Mouse (Mus musculus) thymus, postnatal 25 days (tissue): ENCODE results near the gene Mcat.
"Not testable (repeated sequence)": the region's sequence is repeated elsewhere in the genome, so short reads cannot be mapped to it uniquely, and the experiment has no call there.

Experiments used
- DNase-seq: peaks from one replicate; pipeline ENCODE4 v3.0.0; 2022

Gene Mcat

DNA sequence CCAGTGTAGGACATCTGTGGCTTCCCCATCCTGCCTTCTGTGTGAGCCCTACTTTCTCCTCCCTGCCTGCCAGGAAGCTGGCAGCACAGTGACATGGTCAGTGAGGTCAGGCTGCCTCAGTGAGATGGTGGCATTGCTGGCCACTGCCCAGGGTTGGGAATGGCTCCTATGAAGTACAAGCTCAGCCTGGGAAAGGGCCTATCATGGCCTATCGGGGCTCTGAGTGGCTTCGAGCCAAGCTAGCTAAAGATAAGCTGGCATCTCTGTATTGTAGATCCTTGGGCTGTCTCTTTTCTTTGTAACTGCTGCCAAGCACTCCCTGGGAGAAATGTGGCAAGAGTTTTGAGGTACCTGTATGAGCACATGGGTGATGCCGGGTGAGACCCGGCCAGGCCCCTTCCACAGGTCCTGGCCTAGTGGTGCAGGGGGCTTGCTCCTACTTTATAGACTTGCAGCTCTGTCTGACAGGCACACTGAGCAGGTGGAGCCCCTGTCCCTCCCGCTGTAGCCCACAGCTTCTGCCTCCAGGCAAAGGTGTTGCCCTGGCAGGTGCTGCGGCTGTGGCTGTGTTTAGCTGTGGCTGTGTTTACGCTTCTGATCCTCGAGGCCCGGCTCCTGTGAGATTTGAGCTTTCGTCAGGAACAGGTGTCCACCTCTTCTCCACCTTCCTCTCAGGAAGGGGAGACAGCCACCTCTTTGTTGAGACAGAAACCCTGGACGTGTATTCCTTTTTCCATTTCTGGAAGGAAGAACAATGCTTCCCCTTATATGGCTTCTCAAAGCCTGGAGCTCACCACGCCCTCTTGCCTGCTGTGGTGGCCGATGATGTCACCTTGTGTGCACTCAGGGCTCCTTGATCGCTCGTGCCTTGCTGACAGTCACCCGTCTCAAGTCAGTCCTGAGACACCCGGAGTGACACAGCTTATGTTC is 28.4 kb downstream of the Mcat start:
- DNase-seq: no peak

DNA sequence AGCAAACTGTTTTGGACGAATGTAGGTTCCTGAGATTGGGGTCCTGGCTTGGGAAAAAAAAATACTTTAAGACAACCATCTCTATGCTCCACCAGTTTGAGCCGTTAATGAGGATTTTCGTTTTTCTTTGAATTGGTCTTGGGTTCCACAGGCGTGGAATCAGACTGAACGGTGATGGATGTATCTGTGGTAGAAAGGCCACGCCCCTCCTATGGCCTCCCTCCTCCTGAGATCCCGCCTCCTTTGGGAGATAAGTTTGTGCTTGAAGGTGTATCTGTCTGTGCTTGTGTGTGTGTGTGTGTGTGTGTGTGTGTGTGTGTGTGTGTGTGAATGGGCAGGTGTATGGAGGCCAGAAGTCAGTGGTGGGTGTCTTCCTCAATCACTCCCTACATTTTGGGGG is 31.0 kb downstream of the Mcat start:
- DNase-seq: no peak

DNA sequence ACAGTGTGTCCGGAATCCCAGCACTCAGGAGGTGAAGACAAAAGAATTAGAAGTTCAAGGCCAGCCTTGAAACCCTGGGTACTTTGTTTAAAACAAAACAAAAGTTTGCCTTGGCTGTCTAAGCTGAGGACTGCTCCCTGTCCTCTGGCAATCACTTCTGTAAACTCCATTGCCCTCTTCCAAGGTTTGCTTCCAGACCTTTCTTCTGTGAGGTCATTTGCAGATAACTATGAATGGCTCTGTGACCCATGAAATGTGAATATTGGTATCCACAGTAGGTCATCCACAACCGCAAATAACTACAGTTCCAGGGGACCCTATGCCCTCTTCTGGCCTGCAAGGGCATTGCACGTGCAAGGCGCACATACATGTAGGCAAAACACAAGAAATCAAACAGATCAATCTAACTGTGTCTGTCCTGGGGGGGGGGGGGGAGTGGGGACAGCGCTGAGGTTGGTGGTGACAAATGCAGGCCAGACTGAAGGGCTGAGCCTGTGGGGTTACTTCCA is 31.6 kb downstream of the Mcat start:
- DNase-seq: no peak

DNA sequence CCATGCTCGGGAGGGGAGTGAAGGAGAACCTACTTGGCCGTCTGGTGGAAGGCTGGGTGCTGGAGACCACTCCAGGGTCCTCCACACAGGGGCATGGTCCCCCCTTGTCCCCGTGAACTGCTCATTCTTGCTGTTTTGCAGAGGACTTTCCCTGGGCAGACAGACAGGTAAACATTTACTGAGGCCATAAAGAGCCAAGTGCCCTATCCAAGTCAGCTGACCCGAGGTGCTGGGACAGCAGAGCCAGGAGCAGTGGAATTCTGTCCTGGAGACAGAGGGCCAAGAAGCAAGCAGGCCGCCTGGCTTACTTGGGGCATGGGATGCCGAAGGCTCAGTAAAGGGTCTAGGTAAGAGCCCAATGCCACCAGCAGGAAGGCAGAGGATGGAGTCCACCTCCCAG is 32.9 kb downstream of the Mcat start:
- no peak for DNase-seq

DNA sequence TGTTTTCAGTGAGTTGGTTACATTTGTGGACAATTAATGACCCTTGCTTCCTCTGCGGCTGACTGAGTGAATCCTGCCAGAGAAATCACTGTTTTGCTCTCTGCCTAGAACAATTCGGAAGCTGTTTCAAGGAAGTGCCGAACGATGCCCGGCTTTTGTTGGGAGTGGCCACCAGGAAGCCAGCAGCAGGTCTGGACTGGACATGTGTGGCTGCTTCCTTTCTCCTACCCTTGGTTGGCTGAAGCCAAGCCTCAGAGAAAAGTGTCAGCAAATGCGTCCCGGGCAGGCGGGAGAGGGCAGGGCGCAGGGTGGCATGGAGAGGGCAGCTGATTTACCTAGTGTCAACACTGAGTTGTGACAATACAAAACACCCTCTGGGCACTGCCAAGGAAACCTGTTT is 33.4 kb downstream of the Mcat start:
- DNase-seq: no peak

DNA sequence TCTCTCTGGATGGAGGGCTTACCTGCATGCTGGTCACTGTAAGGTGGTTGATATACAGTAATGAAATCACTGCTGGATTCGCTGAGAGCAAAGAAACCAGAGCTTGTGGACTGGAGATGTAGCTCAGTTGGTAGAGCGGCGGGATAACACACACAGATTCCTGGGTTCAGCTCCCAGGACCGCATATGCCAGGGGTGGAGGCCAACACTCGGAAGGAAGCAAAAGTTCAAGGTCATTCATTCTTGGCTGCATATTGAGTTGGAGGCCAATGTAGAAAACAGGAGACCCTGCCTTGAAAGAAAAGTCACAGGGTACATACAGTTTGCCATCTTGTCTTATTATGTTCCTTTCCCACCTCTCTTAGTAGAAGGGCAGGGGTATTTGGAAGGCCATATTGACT is 33.8 kb downstream of the Mcat start:
- no peak for DNase-seq

DNA sequence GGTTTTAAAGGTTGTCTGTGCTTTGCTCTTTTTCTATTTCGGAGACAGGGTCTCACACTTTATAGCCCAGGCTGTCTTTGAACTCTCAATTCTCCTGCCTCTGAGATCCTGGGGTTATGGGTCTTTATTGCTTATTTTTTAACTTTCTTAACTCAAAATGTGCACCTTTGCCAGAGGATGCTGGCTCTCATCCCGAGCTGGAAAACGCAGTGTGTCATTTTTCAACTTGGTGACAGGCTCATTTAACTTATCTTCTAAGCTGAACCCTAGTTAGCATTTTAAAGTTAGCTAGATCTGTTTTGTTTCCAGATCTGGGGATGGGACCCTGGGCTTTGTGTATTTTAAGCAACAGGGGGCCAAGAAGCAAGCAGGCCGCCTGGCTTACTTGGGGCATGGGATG is 34.7 kb downstream of the Mcat start:
- DNase-seq: no peak

DNA sequence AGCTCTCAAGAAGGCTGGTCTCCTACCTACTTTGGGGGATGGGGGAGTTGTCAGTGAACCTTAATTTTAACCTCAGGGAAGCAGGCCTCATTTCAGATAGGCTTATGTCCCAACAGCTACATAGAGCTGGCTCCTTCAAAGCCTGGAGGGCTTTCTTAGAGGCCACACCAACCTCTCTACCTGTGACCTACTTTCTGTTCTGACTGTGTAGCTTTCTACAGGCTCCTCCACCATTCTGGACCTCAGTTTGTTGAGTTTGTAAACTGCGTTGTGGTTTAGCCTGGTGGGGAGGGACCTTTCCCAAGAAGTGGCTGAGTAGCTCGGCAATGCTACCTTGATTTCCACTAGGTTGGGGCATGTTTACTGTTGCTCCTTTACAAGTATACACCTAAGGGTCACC is 35.8 kb downstream of the Mcat start:
- no peak for DNase-seq

DNA sequence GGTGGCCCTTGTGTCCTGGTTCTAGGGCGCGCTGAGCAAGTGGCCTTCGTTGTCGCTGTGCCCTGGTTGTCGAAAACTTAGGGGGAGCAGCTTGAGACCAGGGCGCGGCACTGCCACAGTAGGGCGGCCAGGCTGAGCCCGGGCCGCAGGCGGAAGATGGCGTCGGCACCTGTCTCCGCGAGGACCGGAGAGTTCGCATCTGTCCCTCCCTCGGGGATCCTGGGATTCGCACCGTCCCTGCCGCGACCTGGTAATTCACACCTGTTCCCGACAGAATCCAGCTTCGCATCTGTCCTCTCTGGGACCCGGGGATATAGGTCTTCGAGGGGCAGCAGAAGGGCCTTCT is 36.5 kb downstream of the Mcat start:
- no peak for DNase-seq

DNA sequence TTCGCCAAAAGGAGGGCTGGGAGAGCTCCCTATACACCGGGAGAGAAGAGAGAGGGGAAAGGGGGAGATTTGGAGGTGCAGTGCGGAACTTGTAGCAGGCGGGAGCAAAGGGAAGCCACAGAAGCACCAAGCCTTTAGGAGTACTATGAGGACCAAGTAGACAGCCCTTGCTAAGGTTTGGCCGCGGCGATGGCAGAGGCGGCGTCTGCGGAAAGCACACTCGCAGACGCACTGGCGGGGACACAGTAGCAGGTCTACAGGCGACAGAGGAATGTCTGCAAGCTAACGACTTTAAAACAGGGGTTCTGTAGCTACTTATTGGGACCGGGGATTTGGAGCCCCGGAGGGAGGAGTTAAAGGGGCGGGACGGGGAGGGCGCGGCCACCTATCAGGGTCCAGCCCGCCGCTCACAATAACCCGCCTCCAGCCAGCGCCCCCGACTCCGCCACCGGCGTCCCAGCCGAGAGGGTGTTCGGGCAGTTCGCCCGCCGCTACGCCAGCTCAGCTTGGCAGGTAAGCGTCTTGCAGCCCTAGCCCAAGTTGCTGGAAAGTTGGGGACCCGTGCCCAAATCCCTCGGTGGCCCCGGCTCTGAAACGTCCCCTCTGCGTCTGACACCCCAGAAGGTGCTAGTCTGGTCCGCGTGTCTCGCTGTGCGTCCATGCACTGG is 37.0 kb downstream of the Mcat start, which contains the start of gene Bik:
Gene Bik, plus strand, starts transcription at position 439 of the 668 bp plus-strand sequence.
- peak; percentile 63 for DNase-seq

DNA sequence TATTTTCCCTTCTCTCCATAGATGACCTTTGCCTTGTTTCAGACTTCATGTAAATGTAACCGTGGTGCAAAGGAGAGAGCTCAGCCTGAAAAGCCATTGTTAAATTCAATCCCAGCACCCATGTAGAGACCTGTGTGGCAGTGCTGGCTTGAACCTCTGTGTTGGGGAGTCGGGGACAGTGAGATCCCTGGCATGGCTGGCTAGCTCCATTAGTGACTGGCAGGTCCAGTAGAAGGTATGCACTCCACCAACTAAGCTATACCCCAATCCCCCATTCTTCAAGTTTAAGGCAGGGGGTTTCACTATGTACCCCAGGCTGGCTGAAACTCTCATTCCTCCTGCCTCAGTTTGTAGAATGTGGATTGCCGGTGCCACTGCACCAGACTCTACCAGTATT is 39.3 kb downstream of the Mcat start:
- DNase-seq: no peak

DNA sequence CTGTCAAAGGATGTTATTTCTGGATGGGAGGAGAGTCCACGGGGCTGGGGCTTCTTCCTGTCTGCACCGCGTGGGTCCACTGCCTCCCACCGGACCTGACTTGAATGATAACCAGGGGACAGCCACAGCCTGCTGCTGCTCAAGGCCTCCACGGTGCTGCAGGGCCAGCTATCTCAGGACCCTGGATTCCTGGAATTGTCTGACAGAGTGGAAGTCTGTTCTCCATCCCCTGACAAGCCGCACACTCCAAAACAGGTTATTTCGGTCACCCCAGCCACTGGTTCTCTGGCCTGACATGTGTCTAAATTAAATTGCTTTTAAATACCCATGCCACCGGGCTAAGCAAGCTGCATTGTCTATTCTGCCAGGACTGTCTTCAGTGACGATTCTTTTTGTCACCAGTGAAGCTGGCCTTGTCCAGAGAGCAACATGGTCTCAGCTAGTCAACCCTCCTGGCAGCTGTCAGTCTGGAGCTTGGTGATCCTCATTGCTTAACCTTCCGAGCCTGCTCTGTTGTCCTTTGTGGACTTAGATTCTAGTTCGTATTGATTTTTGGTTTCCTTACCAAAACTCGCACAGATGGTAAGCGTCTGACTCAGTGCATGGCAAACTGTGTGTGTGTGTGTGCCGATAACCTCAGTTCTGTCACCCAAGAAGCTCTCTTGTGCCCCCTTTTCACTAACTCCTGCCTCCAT is 39.8 kb downstream of the Mcat start:
- no peak for DNase-seq

DNA sequence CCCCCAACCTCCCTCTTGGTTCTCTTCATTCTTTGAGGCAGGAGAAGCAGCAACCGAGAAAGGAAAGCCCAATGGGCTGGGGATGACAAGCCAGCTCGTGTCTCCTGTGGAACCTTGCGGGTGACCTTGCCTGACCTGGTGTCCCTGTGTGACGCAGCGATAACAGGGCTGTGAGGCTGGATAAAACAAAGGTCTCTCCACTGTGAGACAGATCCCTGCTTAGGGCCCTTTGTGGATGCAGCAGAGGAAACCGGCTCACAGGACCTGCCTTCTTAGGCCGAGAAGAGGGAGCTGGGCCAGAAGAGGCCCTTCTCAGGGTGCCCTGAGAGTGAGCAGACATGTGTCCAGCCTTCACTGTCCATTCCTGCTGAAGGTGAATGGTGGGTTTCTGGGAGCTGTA is 40.4 kb downstream of the Mcat start:
- DNase-seq: no peak

DNA sequence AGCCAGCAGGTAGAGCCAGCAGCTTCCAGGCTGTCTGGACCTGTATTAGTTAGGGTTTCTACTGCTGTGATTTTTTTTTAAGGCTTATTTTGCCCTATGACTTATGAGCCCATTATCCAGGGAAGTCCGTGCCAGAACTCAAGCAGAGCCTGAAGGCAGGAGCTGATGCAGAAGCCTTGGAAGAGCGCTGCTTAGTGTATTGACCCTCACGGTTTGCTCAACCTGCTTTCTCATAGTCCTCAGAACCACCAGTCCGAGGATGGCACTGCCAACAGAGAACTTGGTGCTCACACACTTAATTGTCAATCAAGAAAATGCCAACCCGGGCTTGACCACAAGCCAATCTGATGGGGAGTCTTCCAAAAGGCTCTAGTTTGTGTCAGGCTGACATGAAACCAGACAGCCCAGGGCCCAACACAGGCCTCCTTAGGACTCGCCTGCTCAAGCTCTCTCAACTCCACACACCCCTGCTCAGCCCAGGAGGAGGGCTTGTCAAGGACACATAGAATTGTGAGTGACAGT is 42.7 kb downstream of the Mcat start:
- no peak for DNase-seq

DNA sequence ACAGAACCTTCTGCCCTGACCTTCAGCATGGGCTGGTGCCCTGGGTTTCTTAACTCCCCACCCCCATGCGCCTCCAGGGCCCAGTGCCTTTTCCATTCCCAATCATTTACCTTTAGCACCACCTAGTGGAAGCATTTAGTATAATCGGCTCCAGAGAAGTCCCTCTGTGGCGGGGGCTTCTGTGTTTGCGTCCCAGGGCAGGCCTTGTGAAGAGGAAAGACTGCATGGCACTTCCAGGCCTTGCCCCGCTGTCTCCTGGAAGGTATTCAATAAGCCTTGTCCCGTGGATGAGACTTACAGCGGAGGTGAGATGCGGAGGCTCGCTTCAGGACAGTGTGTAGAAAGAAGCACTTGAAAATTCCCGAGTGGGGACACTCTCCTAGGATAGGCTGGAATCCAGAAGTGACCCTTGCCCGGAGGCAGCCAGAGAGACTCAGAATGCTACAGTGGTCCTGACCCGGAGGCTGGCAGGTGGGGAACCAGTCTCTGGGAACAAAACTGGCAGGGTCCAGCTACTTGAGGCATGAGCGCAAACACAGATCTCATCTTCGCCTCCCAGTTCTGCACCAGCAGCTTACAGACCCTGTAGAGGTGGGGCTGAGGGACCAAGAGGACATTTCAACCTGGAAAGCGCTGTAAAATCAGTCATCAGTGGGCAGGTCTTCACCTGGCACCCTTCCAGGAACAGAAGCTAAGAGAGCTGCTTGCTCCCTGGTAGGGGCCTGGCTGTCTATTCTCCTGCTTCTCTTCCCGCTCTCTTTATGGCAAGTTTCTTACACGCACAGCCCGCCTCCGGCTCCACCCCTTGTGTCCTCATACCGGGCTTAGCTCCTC is 45.2 kb downstream of the Mcat start:
- peak; percentile 56 for DNase-seq

DNA sequence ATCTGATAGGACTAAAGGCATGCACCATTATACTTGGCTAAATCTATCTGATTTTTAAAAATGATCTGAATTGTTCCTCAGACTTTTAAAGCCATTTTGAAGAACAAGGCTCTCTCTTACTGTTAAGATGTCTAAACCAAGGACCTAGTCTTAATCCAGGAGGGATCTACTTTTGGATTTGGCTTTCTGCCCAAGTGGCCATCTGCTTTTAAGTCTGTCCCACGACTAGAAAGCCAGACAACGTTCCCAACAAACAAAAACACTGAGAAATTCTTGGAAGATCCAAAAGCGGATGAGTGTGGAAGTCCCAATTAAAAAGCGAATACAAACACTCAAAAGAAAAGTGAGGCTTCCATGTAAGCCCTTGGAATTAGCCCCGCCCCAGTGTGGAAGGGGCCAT is 48.6 kb downstream of the Mcat start:
- DNase-seq: no peak

DNA sequence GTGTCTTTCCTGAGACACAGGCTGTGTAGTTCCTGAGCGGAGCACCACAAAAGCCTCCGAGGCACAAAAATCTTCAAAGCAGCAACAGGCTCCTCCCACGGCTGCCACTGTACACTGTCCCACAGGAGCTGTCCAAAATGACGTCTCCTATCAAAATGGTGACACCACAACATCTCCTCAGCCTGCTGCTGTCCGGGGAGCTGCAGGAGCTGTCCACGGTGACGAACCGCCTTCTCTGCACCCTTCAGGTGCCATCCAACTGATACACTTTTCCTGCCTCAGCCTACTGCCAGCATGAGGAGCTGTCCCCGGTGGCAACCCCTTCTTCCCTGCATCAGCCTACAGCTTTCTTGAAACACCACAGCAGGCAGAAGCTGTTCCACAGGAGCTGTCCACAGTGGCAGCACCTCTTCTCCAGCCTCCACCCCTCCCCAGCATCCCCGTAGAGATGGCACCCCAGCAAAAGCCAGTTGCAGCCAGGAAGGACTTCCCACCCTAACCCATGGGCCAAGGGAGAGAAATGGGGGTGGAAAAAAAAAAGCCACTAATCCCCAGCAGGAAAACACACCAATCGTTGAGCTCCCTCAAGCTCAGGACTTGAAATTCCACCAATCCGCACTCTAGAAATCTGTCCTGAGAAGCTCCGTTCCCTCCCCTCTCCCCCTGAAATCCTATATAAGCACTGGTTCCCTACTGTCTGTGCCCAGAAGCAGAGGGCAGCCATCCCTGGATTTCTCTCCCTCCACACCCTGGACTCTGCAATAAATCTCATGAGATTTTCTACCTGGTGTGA is 50.9 kb downstream of the Mcat start:
- DNase-seq: no peak

DNA sequence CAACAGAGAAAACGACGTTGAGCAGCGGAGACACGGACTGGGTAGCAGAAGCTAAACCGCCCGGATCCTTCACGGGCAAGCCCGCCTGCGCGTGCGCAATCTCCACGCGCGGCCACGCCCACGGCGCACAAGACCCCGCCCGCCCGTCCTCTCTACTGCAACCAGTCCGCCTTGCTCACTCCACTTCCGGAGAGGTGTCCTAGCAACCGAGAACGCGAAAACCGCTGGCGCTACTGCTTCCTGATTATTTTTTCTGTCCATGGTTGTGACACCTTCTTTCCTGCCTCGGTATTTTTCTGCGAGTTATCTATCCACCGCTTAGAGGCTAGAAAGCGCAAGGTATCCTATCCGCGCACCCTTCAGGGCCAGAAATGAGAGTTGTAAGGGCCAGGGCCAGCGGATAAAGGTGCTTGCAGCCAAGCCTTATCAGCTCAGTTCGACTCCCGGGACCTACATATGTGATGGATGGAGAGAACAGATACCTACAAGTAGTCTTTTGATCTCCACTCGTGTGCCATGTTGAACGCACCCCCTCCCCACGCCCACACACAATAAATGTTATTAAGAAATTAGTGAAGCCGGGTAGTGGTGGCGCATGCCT is 52.7 kb downstream of the Mcat start, which contains the start of gene Ttll1:
Gene Ttll1, minus strand, starts transcription at position 89 of the 601 bp plus-strand sequence.
- peak; percentile 97 for DNase-seq

DNA sequence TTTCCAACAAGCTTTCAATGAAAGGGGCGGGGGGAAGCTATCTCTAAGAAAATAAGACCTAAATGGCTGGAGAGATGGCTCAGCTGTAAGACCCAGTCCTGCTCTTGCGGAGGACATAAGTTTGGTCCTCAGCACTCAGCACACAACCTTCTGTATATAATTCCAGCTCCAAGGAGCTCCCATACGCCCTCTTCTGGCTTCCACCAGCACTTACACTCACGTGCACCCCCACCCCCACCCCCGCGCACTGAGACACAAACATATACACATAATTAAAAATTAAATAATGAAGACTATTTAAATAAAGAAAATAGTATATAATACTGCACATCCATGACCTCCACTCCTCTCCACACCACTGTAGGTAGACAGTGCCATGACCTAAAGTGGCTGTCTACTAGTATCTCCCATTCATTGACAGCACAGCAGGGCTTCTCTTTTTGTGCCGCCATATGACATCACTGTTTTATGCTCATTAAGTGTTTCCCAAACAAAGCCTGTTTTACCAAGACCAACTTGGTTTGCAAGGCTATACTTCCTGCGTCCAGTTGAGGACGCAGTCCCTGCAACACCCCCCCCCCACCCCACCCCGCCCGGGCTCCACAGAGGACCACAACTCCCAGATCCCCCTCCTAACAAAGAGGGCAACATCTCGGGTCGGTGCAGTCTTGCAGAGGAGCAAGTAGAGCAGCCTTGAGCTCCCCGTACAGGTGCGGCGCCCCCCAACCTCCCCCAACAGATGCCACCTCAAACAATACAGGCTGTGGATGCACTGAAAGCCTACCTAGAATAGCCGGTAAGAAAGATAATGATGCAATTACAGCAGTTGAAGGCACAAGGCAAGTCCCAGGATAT is 53.4 kb downstream of the Mcat start:
- no peak for DNase-seq

DNA sequence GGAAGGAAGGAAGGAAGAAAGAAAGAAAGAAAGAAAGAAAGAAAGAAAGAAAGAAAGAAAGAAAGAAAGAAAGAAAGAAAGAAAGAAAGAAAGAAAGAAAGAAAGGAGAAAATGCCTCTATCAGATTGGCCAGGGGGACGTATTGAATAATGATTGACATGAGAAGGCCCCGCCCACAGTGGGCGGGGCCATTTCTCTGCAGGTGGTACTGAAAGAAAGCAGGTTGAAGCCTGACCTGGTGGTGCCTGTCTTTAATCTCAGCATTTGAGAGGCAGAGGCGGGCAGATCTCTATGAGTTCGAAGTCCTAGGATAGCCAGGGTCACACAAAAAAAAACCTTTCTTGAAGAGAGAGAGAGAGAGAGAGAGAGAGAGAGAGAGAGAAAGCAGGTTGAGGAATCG is 62.1 kb downstream of the Mcat start:
- not testable (repeated sequence) for DNase-seq
